Mouse (Mus musculus): ENCODE data around the gene Cdh16.
"Not testable (repeated sequence)": the region's sequence is repeated elsewhere in the genome, so short reads cannot be mapped to it uniquely, and the experiment has no call there.

Gene Cdh16

DNA sequence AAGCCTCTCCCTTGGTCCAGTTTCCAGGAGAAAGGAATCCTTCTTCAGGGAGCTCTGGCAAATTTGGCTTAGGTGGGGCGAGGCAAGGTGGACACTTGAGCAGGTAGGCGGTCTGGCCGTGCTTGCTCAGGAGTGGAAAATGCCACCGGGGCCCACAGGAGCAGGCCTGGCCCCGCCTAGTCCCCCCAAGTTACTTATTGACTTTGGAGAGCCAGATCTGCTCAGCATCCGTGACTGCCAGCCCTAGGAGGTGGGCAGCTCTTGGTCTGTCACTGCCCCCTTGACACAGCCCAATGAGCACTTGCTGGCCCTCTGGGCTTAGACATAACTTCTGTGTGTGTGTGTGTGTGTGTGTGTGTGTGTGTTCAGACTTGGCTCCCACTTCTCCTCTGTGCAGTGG is at the start of gene Cdh16:
Gene Cdh16, minus strand, starts transcription at position 236 of the 400 bp plus-strand sequence.
- no peak for DNase-seq (ENCODE audit: low read depth, low spot score)

DNA sequence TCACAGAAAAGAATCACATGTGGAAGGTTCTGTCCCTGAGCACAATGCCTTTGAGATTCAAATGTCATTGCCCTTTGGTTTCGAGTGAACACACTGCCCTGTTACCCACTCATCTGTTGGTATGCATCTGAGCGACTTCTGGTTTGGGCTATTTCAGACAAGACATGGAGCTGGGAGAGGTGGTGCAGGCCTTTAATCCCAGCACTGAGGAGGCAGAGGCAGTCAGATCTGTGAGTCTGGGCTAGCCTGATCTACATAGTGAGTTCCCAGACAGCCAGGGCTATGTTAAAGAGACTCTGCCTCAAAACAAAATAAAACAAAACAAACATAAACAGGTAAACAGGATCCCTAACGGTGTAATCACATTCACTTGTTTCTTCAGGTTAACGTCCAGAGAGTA is 31.4 kb upstream of the Cdh16 start:
- no peak for DNase-seq (ENCODE audit: low read depth, low spot score)

DNA sequence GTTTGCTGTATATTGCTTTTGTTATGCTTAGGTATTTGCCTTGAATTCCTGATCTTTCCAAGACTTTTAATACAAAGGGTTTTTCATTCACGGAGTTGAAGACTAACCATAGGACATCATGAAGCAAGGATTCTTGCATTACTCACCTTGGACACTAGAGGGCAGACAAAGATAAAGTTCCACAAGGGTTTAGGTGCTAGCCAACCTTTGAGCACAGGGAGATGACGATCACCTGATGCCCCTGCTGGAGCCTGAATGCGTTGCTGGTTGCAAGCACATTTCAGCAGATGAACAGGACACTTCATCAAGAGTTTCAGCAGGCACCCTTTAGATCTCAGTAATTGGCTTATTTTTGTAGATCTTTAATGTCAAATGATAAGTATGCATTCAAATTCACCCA is 30.8 kb upstream of the Cdh16 start:
- DNase-seq (ENCODE audit: low read depth, low spot score) = peak; percentile 98

DNA sequence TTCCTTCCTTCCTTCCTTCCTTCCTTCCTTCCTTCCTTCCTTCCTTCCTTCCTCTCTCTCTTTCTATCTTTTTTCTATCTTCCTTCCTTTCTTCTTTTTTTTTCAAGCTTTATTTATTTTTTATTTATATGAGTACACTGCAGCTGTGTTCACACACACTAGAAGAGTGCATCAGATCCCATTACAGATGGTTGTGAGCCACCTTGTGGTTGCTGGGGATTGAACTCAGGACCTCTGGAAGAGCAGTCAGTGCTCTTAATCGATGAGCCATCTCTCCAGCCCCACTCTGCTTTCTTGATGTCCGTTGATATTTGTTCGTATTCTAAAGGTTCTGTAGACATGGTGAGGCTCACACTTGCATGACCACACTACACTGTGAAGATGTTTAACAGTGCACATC is 20.0 kb upstream of the Cdh16 start:
- DNase-seq (ENCODE audit: low read depth, low spot score) = not testable (repeated sequence)

DNA sequence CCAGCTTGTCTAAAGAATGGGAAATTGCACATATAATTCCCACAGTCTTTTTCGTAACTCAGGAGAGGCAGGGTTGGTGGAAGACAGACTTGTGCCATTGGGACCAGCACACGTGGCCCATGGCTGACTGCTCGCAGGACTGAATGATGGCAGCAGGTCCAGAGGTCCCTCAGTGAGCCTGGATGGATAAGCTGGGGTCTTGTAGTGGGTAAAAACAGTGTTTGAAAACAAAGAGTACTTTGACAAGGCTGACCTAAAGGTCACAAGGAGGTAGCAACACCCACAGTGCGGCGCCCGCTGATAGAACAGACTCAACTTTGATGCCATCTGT is 18.1 kb upstream of the Cdh16 start:
- DNase-seq (ENCODE audit: low read depth, low spot score) = no peak

DNA sequence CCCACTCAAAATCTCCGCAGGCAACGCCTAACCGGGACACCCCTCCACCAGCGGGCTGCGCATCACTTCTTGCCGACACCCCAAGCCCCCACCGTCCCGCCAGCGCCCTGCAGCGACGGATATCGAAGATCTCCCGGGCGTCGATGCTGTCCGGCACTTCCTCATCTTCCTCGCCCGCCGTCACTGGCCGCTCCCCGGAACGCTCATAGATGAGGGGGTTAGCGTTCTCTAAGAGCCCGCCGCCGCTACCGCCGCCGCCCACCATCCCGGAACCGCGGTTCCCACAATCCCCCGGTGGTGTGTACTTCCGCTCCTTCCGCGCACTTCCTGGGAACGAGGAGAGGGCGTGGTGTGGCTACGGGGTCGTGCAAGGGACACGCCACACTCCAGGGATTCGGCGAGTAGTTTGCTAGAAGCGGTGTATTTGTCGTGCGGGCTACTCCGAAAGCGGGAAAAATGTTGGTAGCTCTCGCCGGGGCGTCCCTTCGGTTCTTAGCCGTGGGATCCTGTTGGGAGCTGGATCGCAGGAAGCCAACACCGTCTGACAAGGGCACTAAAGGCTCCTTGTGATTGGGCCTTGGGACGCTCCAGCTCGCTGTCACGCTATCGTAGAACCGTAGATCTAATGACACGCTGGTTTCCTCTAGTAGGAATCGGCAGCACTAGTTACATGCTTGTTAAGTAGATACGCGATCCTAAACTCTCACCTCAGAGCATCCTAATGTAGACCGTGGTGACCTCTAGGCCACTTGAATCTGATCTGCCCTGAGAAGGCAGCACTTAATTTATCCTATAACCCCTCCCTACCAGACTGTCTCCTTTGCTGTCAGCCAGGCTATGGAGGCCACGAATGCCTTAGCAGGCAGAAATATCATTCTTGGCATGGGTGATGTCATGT is 17.5 kb upstream of the Cdh16 start, which contains the start of gene Ciao2b:
Gene Ciao2b, minus strand, starts transcription at position 540 of the 898 bp plus-strand sequence.
- peak; percentile 89 for DNase-seq (ENCODE audit: low read depth, low spot score)

DNA sequence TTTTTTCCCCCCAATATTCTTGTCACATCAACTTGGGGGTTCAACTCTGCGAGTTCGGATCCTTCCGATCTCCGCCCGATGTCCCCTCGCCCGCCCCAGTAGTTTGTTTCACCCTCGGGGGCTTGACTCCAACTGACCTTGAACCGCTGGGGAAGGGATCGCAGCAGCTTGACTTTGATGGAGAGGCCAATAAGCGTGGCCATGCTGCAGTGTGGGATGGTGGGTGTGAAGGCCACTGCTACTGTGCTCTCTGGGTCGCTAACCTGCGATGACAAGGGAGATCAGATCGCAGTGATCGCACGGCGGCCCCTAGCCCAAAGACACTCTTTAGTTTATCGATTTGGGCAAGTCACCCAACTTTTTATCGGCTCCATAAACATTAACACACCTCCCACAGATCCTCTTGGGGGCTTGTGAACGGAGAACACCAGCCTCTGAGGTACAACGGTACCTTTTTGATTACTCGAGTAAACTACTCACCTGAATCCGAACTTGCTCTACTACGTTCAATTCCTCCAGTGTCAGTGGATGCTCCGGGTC is 16.7 kb upstream of the Cdh16 start:
- DNase-seq (ENCODE audit: low read depth, low spot score) = no peak

DNA sequence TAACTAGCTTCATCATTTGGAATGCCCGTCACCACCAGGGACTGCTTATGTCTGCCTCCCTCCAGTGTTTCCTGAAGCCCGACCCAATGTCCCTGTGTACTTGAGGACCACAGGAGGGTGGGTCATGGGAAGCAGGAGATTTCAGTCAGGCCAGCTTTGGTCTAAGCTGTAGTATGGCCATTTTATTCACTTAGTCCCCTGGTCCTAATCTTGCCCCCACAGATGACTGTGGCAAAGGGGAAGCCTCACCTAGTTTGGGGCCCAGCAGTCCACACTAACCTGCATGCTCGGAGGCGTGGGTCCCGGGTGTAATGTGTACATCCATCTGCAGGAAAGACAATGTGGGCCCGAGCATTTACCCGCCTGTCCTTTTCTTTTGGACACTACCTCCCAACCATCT is 16.0 kb upstream of the Cdh16 start:
- DNase-seq (ENCODE audit: low read depth, low spot score) = no peak

DNA sequence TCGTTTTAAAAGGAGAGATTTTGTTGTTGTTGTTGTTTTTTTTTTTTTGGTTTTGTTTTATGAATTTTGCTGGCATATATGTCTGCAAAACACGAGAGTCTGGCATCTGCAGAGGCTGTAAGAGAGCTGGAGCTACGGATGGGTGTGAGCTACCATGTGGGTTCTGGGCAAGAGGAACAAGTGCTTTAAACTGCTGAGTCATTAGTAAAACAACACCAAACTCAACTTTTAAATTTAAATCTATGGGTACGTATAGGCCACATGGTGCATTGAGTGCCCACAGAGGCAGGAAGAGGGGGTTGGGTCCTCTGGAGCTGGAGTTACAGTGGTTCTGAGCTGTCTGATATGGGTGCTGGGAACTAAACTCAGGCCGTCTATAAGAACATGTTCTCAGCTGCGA is 13.8 kb upstream of the Cdh16 start:
- DNase-seq (ENCODE audit: low read depth, low spot score) = no peak

DNA sequence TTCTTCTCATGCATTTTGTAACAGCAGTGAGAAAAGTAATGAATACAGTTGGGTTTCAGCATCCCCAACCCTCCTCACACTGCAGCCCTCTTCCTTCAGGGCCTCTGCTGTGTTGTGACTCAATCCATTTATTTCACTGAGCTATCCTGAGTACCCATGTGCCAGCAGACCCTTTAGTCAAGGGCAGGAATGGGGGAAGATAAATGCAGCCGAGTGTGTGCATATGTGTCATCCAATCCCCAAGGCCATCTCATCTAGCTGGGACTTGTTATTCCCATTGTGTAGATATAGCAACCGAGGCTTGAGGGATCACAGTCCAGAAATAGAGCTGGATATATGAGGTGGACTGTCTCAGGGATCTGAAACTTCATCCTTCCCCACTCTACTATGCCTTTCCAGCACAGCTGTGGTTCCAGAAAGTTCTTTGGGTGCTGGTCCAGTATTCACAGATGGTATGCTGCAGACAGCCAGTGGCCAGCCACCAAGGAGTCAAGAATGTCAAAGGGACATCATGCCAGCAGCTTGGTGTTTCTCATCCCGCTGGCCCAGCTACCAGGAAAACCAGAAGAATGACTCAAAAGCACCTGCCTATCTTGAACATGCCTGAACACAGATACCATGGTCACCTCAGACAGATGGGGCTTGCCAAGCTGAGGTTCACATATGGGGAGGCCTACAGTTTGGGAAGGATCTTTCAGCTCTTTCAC is 11.0 kb upstream of the Cdh16 start:
- DNase-seq (ENCODE audit: low read depth, low spot score) = no peak

DNA sequence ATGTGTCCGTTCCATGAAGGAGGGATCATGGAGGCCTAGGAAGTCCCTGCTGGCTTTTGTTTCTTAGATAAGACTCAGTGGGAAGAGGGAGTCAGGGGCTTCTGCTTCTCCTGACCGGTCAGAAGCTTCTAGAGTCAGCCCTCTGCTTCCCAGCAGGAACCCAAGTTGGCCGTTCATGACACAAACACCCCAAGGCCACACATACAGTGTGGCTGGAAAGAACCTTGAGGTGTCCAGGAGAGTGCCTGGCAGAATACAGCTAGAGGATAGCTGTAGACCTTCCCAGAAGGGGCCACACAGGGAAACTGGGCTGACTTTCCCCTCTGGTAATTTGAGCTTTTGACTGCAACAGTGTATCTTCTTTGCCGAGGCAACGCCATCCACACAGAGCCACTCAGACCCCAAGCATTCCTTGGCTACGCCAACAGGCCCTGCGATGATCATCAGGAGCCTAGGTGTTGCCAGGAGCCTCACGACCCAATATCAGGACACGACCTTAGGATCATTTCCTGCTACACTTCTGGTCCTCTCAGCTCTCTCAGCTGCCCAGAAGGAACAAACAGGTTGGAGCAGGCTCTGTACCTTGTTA is 9.1 kb upstream of the Cdh16 start:
- no peak for DNase-seq (ENCODE audit: low read depth, low spot score)

DNA sequence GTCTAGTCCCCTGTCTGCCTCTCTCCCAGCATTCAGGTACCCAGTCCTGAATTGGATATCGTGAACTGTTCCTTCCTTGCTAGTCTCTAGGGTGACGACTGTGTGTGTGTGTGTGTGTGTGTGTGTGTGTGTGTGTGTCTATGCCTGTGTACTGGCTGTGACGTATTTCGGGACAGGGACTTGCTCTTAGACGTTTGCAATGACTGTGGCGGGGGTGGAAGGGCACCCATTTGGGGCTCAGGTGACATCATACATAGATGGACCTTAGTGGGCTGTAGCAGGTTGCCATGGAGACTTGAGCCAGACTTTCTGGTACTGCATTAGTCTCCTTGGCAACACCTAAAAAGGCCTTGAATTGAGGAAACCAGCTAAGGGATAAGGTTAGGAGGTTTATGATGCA is 8.3 kb upstream of the Cdh16 start:
- no peak for DNase-seq (ENCODE audit: low read depth, low spot score)

DNA sequence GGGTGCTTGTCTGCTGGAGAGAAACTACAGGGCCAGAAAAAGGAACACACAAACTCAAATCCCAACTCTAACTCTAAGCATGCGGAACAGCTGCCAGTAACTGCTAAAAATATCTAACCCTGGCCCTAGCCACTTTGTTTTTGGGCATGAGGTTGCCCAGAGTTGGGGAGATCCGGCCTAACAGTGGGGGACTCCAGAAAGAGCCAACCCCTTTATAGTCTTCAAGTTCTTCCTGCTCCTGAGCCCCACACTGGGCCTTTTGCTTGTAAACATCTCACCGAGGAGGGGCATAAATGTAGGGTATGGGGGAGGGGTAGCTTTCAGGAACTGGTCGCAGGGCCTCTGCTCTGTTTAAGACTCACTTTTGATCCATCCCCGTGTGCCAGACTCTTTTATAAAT is 7.8 kb upstream of the Cdh16 start:
- DNase-seq (ENCODE audit: low read depth, low spot score) = no peak

DNA sequence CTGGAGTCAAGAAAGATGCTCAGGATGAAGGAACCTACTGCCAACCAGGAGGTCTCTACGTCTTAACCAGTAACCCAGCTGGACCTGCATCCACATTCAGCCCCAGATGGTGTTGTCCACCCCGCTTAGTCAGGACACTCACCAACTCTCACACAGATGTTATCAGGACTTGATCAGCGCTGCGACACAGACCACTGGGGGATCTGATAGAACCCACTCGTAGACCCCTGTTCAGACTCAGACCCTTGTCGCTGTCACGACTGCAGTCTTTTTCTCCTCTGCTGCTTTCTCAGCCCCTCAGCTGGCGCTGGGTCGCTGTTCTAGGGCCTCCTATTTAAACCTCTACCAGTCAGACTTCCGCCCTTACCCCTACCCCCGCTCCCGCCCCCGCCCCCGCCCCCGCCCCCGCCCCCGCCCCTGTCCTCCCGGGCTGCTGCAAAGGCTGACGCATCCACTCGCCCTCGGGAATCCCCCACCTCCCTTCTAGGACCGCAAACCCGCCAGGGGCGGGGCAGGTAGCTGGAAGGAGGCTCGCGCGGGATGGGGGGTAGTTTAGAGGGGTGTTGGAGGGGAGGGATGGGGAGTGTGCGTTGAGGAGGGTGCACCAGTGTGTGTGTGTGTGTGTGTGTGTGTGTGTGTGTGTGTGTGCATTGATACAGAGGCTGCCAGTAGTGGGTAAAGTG is 6.9 kb upstream of the Cdh16 start, which contains the start of gene Rrad:
Gene Rrad, minus strand, starts transcription at position 347 of the 683 bp plus-strand sequence.
- DNase-seq (ENCODE audit: low read depth, low spot score) = peak; percentile 72

DNA sequence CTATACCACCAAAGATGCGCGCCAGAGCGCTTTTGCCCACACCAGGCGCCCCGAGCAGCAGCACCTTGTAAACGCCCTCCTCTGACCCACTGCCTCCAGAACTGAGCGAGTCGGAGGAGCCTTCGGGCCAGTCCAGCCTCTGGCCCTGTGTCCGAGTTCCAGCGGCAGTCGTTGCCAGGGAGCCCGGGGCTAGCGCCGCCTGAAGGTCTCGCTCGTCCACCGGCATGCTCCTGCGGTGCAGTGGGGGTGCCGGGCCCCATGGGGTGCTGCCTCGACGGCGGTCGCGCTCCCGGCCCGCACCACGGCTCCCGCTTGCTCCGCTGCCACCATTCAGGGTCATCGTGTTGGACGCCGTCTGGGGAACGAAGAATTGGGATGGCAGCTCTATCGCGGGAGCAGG is 6.4 kb upstream of the Cdh16 start:
- DNase-seq (ENCODE audit: low read depth, low spot score) = no peak

DNA sequence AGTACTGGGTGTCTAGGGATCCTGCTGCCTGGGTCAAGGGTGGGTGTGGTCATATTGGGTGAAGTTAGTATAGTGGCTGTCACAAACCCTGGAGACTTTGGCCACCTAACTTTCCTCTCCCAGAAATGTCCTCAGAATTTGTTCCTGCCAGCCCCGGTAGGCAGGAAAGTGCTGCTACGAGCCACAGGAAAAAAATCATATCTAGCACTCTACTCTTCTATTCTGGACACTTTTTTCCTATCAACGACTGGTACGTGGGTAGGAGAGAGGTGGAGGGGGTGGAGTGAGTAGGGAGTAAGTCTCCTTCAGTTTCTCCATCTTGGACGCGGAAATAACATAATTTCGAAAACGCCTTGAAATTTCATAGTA is 5.9 kb upstream of the Cdh16 start:
- DNase-seq (ENCODE audit: low read depth, low spot score) = no peak

DNA sequence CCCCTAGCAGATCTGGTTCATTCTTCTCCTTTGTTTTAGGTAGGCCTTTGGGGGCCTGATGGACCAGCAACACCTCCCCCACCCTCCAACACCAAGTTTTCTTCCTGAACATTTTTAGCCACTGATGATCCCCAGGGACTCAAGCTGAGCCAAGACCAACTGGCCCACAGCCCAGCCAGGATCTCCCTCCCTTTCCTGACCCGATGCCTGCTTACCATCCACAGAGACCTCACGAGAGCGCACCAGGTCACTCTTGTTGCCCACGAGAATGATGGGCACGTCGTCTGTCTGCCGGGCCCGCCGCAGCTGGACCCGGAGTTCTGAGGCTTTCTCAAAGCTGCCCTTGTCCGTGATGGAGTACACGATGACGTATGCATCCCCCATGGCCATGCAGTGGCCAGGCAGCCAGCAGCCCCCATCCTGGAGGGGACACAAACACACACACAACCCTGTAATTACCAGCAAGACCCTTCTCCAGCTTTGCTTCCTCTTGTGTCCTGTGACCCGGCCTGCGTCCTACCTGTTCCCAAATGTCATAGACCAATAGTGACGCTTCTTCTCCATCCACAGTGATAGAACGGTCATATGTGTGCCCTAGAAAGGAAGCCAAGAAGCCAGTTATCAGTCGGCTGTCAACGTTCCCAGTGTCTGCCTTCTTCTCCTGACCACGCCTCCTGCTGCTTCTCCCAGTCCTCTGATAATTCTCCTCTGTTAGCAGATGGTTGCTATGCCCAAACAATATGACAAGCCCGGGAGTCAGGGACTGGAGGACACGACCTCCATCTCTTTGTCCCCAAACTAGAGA is 5.3 kb upstream of the Cdh16 start:
- peak; percentile 66 for DNase-seq (ENCODE audit: low read depth, low spot score)

DNA sequence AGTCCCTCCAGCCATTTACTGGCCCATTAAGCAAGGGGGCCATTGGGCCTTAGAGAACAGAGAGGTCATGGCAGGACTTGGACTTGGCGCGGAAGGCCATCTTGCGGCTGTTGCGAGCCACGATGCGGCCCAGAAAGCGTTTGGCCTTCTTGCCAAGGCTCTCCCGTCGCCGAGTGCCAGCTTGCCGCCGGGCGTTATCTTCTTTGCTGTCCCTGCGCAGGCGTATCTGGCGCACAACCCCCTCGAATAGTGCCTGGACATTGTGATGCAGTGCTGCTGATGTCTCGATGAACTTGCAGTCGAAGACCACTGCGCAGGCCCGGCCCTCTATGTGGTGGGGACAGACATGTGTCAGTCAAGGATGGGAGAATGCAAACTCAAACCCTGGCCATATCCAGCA is 4.2 kb upstream of the Cdh16 start:
- DNase-seq (ENCODE audit: low read depth, low spot score) = no peak

DNA sequence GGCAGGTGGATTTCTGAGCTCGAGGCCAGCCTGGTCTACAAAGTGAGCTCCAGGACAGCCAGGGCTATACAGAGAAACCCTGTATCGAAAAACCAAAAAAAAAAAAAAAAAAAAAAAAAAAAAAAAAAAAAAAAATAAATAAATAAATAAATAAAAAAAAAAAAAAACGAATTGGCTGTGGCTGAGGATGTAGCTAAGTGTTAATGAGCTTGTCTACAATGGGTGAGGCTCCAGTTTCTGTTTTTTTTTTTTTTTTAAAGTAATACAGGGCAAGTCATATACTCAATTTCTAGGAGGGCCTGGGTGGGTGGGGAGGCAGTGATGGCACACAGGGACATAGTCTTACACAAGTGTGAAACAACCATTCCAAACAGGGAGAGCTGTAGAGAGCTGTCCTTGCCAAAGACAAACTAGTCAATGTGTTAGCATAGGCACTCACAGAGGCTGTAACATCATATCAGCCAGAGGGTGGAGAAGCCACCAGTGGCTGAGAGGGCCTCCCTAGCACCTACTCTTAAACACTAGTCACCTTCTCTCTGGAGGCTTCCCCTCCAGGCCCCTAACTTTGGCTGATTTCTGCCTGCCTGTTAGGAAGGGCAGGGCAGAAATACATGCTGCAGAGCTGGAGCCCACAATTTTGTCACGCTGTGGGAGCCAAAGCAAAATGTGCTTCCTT is 3.0 kb upstream of the Cdh16 start:
- DNase-seq (ENCODE audit: low read depth, low spot score) = no peak

DNA sequence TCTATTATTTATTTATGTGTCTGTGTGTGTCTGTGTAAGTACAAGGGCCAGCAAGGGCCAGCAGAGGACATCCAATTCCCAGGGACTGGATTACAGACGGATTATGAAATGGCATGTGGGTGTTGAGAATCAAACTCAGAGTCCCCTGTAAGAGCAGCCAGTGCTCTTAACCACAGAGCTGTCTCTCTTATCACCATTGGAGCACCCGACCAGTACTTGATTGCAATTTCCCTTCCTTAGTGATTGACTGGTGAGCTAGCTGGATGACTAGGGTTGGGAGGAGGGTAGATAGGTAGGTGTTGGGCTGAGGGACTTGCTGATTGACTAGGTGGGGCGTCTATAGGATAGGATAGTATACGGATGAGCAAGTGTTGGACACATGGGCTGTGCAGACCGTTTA is 3.4 kb downstream of the Cdh16 start:
- DNase-seq (ENCODE audit: low read depth, low spot score) = no peak

Data from 3T3-L1 (cell line).